Mouse (Mus musculus) right cerebral cortex, adult 18-20 months (tissue): ENCODE data around the gene Odf2l.

Experiments used
- DNase-seq: peaks from one replicate; pipeline ENCODE4 v3.0.0; 2022; ENCODE audit warnings: mixed read lengths

The Odf2l gene

GRCm38 (mm10) chr3:145118254-145119001 is at the start of gene Odf2l:
Gene Odf2l, plus strand, starts transcription at chr3:145118588.
- peak; percentile 98 for DNase-seq

GRCm38 (mm10) chr3:145068964-145069363 is 49.4 kb upstream of the Odf2l start:
- DNase-seq = no peak

DNA sequence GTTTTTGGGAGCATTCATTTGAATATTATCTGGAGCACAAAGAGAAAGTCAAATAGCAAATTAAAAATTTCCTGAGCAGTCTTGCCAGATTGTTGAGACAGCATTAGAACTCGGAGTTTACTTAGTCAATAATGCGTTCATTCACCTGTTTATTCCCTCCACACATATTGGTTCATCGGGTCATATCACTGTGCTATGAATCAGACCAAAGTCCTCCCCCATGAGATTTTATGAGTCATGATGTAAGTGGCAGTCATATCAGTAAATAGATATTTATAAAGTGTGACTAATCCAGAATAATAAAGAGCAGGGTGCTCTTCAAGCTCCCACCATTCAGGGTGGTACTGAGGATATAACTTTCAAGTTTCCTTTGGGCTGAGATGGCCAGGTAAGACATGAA is 46.0 kb upstream of the Odf2l start:
- no peak for DNase-seq

DNA sequence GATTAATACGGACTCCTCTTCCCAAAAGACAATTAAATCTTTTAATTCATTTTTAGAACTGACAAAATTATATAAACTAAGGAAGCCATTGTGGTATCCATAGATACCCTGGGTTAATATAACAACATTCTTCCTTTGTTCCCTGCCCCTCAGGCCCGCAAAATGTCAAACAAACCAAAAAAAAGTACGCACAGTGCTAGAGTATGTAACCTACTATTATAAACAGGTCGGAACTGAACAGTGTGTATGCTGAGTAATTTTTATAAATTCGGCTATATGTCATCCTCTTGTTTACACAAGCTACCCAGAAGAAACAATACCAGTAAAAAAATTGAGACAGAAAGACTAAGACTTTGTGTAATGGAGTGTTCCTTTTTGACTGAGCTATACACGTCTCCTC is 40.0 kb upstream of the Odf2l start:
- DNase-seq = no peak

DNA sequence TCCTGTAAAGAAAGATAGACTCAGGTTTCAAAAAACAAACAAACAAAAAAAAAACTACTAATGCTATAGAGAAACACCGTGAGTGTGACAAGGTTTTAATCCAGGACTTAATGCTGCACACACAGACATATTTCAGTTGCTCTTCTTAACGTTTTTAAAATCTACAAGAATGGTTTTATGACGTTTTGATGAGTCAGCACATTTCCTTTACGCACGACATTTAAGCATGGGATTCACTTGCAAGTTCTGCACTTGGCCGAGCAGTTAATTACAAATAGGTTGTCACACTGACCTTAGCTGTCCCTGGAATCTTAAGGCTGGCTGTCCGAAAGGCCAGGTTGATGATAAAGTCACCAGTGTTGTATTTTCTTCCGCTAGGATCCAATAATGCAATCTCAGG is 37.5 kb upstream of the Odf2l start:
- DNase-seq = no peak

GRCm38 (mm10) chr3:145083081-145083480 is 35.3 kb upstream of the Odf2l start:
- DNase-seq = no peak

GRCm38 (mm10) chr3:145086180-145086579 is 32.2 kb upstream of the Odf2l start:
- no peak for DNase-seq

DNA sequence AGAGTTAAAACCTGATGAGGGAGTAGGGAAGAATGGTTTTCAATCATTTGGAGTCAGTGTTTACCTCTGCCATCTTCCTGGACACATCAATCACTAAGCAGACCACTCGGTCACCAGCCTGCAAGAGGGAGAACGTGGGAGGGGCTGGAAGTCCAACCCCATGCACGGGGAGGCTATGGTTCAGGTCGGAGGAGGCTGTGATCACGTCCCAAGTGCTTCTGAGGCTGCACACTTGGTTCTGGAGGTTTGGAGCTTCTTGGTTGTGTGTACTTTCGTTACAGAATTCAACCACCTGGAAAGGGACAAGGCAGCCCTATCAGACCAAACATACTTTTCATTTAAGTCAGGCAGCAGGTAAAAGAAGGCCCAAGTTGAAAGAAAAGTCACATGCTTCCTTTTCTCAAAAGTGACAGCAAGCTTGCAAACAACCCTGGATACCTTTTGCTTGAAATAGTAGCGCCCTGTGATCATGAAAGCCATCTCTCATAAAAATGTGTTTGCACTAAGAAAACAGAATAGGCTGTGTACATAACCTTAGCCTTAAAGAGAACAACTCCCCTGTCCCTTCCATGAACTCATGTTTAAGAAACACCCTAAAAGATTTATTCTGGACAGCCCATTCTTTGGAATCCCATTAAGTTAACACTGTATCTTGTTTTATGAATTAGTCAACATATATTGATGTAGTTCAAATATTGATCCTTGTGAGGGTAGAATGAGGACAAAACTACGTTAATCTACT is 30.4 kb upstream of the Odf2l start:
- no peak for DNase-seq

DNA sequence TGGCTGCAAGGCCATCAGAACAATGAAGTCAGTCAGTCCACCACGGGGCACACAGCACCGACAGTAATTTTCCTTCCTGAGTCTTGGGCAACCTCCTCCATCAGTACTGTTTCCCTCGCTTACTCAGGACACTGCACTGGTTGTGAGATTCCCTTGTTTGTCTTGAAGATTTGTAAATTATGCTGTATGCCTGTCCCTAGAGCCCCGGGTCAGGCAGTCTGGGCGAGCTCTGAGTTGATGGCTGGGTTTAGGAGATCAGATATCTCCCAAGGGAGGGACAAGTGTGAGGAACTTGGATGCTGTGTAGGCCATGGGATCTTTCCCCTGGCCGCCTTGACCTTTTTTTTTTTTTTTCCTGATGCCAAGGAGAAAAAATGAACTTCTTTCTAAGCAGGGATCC is 19.1 kb upstream of the Odf2l start, which contains the start of gene Clca2:
TSS of gene Clca2 (minus strand) at position 153 of the 400 bp plus-strand sequence.
- no peak for DNase-seq

GRCm38 (mm10) chr3:145101891-145102555 is 16.4 kb upstream of the Odf2l start:
- DNase-seq = no peak

GRCm38 (mm10) chr3:145103321-145103720 is 15.1 kb upstream of the Odf2l start:
- no peak for DNase-seq

GRCm38 (mm10) chr3:145103770-145104169 is 14.6 kb upstream of the Odf2l start:
- no peak for DNase-seq

DNA sequence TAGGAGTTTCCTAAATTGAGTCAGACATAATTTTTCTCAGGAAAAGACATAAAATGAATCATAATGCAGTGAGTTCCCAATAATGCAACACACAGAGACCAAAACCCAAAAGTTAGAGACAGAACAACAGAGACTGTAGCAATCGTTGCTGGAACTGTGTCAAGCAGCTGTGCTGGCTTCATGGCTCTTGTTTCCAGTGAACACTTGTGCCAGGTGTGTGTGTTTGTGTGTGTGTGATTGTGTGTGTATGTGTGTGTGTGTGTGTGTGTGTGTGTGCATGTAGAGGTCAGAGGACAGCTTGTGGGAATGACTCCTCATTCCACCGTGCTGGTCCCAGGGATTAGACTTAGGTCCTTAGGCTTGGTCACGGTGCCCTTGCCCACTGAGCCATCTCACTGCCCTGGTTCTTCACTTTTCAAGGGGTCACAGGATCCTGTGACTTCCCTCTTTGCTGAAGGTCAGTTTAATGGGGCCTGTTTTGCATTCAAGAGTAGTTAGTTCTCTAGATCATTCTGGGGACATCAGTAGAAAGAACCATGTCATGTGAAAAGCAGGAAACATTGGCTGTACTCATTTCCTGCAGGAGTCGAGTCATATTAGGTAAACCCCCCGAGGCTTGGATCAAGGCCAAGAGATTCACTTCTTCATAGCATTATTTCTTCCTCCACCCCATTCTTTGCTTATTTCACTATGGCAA is 13.2 kb upstream of the Odf2l start:
- DNase-seq = no peak

- no peak for DNase-seq
Observed at GRCm38 (mm10) chr3:145105773-145106504, 12.4 kb upstream of the Odf2l start.

- no peak for DNase-seq
Observed at GRCm38 (mm10) chr3:145115169-145115568, 3.2 kb upstream of the Odf2l start.

GRCm38 (mm10) chr3:145117637-145118036 is 751 bp upstream of the Odf2l start:
- no peak for DNase-seq

- DNase-seq = no peak
Observed at GRCm38 (mm10) chr3:145119002-145119358, 592 bp downstream of the Odf2l start.

DNA sequence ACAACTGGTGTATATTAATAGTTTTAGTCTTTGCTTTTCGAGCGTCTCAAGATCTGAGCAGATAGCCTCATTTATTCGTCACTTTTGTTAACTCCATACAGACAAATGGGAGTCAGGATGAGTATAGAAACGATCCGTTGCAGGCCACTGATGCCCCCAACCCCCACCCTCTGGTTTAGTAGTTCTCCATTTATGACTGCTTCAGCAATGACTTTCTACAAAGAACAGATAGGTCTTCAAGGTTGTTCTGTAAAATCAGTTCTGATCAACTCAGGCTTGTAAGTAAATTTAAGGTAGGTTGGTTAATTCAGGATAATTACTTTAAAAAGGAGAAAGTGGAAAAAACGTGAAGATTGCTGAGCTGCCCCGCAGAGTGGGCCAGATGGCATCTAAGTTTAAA is 1.0 kb downstream of the Odf2l start:
- no peak for DNase-seq

DNA sequence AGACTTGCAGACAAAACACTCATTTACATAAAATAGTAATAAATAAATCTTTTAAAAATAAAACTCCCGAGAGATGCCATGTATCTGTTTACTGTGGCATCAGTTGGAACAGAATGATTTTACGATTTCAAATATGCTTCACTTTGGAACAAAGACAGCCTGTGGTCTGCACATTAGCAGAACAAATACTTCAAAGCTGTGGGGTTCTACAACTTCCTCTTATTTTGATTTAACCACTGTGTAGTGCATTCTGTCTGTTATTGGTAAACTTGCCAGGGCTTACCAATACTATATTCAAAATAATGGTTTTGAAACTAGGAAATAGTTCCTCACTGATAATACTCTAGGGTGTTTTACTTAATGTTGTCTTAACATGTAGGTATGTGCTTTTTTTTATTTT is 8.2 kb downstream of the Odf2l start:
- no peak for DNase-seq

GRCm38 (mm10) chr3:145129356-145129755 is 11.0 kb downstream of the Odf2l start:
- DNase-seq = no peak

GRCm38 (mm10) chr3:145131210-145131868 is 13.0 kb downstream of the Odf2l start:
- peak; percentile 19 for DNase-seq

- no peak for DNase-seq
Observed at GRCm38 (mm10) chr3:145140236-145140635, 21.8 kb downstream of the Odf2l start.
